Mouse (Mus musculus): ENCODE results near the gene Mast3.

GRCm38 (mm10) chr8:70849333-70849990, 44.6 kb upstream of the Mast3 start:
- TF ChIP-seq POLR2A (IDR thresholded peaks at IDR 0.05; ENCODE audit: borderline replicate concordance, extremely low read depth, insufficient read depth, insufficient read length, poor library complexity, severe bottlenecking) (no peak), CTCF (IDR thresholded peaks at IDR 0.05; ENCODE audit: borderline replicate concordance, extremely low read depth, insufficient read depth, insufficient read length) (no peak)
